Mouse (Mus musculus) regulatory T cell (primary cell): ENCODE results near the gene Cacna2d3.

ENCODE experiments used
- in situ Hi-C: fragments of 300-600 bp; cut with MboI, MseI; formaldehyde crosslinking; loops from one replicate; pipeline ENCODE4 v1.15.1; 2025; ENCODE audit warnings: high pct_unique_total_duplicates

The Cacna2d3 gene

DNA sequence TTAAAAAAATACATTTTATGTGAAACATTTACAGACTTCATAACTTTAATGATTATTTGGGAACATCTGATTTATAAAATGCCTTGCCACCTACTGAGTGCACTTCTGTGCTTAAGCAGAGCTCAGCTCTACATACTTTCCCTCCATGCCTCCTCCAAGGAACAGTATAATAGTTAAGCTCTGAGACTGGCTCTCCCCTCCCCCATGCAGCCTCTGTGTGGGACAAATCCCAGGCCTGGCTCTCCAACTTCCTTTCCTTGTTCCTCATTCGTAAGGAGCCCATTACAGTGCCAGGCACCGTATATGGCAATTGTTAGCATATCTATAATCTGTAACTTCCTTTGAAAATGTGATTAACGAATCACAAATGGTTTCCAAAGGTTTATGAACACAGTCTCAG is 644.2 kb downstream of the Cacna2d3 start:
- in situ Hi-C loops = no loop called here

DNA sequence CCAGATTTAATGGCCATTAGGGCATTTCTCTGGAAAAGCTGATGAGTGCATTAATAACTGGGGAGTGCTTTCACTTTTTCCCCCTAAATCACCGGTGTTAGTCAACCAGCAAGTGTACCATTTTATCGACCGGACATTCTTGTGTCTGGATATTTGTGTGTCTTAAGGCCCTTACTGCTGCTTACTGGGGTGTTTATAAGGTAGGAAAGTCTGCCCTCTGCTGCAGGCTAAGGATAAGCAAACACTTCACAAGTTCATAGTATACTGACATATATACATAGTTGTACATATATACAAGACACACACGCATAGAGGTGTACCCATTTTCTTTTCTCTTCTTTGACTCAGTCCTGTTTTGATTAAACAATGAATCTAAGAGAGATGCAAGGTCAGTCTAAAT is 647.9 kb downstream of the Cacna2d3 start:
- in situ Hi-C loops = no loop called here

DNA sequence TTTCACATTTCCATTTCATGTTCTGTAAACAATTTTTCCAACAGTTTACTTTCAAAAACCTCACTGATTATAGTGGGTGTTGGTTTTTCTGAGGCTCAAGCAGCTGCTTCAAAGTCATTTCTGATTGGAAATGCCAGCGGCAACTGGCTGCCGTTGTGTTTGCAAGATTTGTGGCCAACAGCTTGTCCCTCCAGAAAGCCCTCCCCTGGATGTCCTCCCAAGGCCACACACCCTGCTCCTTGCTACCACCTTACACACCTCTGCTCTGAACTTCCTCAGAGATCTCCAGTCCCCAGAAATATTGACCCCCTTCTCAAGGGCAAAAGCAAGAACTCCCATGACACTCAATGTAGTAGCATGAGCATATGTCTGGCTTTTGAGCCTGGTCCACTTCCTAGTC is 659.0 kb downstream of the Cacna2d3 start:
- in situ Hi-C loops = no loop called here

DNA sequence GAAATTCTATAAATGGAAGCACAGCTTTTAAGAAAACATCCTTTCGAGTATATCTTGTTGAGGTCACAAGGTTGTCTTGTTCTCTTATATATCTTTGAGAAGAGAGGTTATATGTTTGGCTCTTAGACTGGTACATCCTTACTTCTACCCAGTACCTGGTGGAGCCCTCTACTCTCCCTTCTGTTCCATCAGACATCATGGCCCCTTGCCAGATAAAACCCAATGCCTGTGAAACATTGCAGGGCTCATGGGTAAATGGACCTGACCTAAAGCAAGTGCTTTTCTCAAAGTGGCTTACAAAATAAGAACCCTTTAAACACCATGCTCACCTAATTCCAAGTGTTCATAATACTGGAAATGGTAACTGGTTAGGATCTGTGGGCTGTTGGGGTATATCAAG is 660.2 kb downstream of the Cacna2d3 start:
- in situ Hi-C loops = no loop called here

DNA sequence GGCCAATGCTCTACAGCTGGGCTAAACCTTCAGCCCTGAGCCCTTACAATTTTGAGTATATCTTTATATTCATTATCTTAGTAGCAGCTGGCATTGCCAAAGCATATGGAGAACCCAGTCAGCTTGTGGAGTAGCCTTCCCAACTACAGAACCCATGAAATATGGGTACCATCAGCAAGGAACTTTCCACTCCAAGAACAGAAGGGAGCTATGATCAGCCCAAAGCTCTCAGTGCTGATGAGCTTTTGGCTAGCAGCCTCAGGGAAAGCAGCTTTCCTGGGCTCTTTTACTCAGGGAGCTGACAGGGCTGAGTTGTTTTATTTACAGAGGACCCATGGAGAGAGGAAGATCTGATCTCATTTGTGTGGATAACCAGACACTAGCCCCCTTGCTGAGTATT is 661.0 kb downstream of the Cacna2d3 start:
- in situ Hi-C loops = no loop called here

DNA sequence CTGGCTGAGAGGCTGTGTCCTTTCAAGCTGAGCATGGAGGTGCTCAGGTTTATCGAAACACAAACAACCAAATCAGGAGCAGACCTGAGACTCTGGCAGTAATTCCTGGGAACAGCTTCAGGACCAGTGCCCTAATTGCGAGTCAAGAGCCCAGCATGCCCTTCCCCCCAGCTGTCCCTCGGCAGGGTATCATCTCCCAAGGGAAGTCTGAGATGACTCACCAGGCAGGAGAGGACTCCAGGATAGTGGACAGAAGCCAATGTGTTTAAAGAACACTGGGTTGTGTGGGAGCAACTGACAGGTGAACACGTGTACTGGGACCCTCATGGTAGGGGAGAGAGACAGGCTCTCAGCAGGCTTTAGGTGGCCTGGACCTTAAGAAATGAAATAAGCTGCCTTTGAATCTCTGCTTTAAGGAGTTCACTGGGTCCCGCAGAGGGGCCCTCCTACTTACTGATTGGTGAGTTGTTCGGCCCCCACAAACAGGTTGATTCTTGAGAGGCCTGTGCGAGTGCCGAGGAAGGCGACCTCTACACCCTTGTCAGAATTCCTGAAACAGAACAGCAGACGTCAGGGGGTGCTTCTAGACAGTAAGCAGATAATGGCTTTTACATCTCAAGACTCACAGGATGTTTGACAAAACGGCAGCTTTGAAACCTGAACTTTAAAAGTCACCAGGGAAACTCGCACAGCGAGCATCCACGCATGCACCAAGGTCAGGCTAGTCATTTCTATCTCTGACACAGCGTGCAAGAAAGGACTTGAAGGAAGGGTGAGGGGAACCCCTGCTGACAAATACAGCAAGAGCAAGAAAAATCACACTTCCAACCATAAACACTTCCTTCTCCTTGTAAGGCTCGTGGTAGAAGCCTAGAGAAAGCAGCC is 669.5 kb downstream of the Cacna2d3 start:
- in situ Hi-C loops = no loop called here

DNA sequence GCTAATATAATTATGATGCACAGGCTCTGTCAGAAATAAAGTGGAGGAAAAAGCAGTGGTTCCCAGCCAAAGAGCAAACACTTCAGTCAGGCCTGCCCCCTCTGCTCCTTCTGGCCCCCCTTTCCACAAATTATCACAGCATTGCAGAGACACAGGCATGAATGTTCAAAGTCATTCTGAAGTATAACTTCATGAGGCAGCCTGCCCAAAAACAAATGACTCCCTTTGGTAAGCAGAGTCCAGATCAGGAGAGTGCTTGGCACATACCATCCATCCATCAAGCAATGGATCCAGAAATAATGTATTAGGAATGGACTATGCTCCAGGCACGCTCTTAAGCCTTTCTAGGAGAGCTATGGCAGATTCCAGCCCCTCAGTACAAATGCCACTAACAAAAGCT is 679.3 kb downstream of the Cacna2d3 start:
- in situ Hi-C loops = no loop called here

DNA sequence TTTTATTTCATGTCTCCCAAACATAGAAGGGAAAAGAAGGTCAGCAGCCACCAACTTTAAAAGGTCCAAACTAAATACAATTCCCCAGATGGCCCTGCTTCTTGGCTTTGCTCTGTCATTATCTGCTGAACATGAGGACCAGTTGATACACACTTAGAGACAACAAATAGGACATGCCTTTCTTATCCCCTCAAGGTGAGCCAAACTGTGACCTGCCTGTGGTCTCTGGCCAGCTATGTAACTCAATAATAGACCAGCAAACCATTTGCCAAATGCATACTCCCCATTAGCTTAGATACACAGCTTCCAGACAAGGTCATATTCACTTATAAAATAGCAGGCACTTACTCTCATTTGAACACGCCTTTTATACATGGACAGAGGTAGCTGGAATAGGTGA is 680.2 kb downstream of the Cacna2d3 start:
- in situ Hi-C loops = no loop called here

DNA sequence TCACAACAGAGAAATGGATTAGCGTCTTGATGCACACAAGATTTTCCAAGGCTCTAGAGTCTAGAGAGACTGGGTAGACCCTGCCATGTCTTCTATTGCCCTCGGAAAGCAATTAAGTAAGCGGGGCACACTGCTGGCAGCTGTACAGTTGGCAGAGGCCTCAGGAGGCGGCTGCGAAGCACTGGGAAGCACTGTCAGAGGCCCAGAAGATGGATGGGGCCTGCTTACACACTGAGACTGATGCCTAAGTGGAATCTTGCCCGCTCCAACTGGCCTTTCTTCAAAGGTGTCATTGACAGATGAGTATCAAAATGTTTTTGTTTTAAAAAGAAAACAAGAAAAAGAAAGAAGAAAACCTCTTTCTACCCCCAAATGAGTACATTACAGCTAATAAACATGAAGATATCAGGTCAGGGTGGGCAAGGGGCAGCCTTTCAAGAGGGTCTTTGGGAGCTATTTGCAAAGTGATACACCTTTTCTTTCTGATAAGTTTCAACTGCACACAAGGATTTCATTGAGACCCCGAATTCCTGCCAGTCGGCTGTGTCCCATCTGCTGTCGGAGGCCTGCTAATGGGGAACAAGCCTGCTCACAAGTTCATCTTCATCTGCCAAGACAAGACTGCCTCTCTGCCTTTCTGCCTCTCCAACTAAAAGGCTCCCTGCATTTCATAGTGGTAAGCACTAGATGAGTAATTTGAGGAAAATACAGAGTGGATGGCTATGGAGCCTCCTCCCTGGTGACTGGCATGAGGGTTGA is 680.9 kb downstream of the Cacna2d3 start:
- in situ Hi-C loops = no loop called here

DNA sequence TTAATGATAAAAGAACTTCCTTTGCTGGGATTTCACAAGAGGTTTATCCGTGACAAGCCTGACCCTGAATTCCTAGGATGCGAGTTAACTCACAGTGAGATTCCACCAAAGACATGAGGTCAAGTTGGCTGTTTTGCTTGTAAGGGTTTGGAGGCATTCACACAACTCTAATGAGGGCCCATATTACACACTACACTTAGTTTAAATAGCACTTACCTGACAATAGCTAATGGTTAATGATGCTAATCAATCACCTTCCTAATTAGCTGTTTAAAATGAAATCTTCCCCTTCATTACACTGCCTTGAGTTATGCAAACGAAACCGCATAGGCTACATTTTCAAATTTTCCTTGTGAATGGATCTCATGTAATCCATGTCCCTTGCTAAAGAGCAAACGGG is 683.4 kb downstream of the Cacna2d3 start:
- in situ Hi-C loops = no loop called here

DNA sequence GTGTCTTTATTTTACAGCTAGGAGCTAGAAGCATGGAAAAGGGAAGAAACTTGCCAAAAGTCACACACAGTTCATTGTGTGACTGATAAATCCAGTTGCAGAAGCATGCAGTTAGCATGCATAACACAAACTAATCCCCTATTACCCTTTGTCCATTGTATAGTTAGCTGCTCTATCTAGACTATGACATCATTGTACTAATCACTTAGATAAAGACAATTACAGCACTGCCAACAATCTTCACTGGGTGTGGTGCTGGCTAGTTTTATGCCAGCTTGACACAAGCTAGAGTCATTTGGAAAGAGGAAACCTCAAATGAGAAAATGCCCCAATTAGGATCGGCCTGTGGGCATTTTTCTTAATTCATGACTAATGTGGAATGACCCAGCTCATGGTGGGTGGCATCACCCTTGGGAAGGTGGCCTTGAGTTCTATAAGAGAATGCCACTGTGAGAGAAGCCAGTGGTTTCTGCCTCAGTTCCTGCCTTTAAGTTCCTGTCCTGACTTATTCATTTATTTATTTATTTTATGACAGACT is 689.7 kb downstream of the Cacna2d3 start:
- in situ Hi-C loops = no loop called here

DNA sequence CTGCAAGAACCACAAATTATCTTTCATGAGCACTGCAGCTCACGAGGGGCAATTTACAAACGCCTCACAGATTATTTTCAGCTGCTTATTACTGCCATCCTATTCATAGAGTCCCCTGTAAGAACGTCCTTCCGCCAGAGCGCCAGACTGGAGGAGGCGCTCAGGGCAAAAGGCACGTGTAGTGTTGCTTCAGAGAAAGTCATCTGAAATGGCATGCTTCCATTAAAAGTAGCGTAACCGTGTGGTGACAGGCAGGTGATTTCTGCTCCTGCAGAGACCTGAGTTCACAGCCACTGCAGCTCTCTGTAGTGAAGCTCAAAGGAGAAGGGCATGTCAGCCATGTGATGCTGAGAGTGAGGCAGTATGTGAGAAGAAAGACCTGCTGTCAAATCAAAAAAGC is 691.1 kb downstream of the Cacna2d3 start:
- in situ Hi-C loops = no loop called here

DNA sequence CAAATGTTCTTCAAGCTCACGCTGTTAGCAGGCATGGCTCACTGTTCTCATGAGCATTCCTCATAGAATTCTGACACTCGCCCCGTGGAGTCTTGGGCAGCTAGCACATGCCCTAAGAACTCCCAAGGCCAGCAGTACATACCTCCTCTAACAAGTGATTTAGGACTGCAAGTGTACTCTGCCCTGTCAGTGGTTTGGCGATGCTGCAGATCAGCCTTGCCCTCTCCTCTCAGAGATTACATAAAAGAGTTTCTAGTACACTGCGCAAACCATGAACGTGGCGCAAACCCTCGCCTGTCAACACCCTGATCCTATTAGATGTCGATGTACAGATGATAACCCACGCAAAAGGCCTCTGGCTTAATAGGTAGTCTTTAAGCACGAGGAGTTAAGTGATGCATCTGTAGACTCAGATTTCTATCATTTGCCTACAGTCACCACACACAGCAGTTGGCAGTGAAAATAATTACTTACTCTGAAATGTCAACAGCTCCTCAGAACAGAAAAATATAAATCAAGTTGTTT is 691.7 kb downstream of the Cacna2d3 start:
- in situ Hi-C loops = no loop called here

DNA sequence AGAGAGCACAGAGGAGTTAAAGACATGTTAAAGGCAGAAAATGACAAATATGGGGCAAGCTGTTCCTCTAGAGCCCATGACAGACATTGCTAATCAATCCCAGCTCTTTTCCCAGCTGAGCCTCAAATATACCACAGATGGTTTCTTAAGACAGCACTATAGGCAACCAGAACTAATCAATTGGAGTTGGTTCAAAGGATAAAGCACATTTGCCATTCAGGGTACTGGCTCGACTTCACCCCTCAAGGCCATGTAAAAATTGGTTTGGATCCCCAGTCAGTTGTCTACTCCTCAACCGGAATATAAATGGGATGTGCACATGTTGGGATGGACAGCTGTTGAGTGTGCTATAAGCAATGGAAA is 692.6 kb downstream of the Cacna2d3 start:
- in situ Hi-C loops = no loop called here

DNA sequence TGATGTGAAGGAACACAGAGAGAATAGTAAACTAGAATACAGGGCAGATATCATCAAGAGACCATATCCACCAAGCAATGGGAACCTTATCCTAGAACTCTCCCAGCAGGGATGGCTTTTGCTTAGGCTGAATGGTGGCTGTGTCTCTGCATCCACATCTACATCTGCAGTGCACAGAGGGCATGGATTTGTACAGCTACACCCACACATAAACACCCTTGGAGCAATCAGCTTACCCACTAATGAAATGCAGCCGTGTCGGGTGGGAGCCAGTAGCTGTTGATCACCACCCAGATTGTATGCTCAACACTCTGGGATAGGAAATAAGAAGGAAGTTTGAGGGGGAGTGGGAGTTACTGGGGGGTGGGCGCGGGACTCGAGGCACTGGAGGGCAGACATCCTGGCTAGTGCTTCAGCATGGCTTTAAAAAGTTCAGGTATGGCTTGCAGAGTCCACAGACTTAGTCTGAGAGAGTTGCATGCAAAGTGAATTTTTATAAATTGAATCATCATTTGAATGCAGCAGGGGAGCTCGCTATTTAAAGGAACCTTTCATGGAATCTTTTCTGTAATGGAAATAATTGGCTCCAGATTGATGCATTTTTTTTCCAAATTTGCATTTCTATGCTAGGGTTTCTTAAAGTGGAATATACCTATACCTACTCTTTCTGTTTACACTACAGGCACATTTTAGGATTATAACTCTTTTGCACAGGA is 693.1 kb downstream of the Cacna2d3 start:
- in situ Hi-C loops = no loop called here

DNA sequence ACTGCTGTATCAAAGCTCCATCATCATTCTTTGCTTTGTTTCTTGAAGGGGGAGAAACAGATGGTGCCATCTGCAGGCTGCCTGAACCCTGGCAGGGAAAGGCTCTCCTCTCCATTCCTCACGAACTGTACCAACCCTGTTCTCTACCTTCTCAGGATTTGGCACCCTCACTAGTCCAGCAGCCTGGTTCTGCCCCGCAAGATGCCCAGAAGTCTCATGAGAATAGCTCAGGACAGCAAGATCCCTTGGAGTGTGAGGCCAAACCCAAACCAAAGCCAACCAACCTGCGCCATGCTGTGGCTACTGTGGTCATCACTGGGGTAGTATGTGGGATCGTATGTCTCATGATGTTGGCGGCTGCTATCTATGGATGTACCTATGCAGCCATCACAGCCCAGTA is 694.4 kb downstream of the Cacna2d3 start:
- in situ Hi-C loops = no loop called here

DNA sequence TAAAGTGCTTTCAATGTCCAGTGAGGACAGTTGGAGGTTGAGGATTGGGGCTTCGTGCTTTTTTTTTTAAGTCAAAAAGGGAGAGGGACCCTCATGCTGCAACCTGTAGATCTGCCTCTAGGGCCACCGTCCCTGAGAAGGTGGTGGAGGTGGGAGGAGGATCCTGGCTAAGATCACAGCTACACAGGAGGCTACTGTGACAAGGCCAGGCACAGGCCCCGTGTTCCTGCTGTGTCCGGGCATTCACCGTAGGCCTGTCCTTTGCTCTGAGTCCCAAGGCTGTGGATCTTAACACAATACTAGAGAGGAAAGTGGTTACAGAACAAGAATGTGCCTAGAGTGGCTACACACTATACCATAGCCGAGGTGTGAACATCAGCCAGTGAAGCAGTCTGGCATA is 696.3 kb downstream of the Cacna2d3 start:
- in situ Hi-C loops = no loop called here

DNA sequence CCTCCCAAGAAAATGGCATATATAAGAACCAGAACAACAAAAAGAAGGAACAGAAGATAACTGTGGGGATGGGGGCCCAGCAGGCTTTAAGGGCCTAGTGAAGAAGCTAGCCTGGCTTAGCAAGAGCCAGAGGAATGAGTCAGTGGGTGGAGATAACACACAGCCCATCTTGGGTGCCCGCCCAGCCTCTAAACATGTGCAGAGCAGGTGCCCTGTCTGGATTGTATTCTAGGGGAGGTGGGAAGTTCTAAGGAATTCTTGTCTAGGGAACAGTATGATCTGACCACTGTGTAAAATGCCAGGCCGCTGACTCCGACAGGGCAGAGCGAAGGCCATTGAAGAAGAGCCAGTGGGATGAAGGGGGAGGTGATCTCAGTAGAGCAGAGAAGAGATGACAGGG is 698.4 kb downstream of the Cacna2d3 start:
- in situ Hi-C loops = no loop called here

DNA sequence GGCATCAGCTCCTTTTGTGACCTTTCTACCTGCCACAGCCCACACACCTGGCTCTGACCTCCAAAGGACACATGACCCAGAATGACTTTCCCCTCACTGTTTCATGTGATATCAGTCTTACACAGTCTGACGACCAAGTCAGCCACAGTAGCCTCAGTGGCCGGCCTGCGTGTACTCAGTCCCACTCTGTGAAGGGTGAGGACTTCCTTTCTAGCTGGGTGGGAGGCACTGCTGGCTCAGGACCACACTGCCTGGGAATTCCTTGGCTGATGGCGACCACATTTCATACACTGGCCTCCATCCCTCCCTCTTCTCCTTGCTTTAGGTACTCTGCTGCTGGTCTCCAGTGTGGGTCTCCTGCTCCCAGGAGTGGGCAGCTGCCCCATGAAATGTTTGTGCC is 700.4 kb downstream of the Cacna2d3 start:
- in situ Hi-C loops = no loop called here

DNA sequence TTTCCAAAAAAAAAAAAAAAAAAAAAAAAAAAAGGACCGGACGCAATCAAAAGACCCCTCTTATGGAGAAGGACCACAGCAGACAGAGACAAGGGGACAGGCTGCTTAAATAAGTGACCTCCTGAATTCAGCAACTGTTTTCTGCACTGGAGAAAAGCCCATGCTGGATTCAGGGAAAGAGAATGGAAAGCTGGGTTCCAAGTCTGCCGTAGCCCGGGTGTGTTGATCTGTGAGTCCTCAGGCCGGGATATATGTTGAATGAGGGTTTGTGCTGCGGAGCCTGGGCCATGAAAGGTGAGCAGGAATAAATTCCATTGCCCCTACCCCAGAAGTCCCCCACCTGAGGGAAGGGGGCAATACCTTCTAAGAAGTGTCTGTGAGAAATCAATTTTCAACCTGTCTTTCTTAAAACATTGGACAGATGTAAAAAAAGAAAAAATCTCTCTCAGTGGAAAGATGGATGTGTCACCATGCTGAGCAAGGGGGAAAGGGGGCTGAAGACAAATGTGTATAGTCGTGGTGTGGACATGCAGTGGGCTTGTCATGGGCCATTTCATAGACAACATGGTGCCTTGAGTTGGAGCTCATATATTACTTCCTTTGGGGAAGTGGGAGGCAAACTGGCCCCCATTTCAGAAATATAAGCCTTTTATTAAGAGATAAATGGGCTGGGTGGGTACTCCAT is 703.2 kb downstream of the Cacna2d3 start:
- in situ Hi-C loops = no loop called here

DNA sequence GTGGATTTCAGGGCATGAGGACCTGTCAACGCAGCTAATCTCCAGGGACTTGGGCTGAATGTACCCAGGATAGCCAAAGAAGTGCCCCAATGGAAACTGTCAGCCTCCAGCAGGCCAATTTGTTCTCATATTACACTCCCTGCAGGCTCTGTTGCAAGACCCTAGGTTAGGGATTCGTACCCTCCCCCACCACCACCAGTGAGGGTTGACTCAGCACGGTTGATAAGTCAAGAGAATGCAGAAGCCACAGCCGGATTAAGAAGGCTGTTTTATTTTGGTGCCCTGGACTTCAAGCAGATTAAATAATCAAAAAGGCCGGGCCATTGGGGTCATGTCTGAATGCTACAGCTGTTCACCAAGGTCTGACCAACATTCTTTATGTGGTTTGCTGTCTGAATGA is 703.8 kb downstream of the Cacna2d3 start, which contains the start of gene Lrtm1:
Lrtm1 (plus strand) TSS at position 326 of the 400 bp plus-strand sequence.
- in situ Hi-C loops = no loop called here
